Mouse (Mus musculus) embryo, embryonic 11 days (tissue): ENCODE measurements around the gene Mylpf.
"Not testable (repeated sequence)": the region's sequence is repeated elsewhere in the genome, so short reads cannot be mapped to it uniquely, and the experiment has no call there.

Source experiments
- DNase-seq: peaks from one replicate; pipeline ENCODE4 v3.0.0-alpha.2; 2015

The Mylpf gene

DNA sequence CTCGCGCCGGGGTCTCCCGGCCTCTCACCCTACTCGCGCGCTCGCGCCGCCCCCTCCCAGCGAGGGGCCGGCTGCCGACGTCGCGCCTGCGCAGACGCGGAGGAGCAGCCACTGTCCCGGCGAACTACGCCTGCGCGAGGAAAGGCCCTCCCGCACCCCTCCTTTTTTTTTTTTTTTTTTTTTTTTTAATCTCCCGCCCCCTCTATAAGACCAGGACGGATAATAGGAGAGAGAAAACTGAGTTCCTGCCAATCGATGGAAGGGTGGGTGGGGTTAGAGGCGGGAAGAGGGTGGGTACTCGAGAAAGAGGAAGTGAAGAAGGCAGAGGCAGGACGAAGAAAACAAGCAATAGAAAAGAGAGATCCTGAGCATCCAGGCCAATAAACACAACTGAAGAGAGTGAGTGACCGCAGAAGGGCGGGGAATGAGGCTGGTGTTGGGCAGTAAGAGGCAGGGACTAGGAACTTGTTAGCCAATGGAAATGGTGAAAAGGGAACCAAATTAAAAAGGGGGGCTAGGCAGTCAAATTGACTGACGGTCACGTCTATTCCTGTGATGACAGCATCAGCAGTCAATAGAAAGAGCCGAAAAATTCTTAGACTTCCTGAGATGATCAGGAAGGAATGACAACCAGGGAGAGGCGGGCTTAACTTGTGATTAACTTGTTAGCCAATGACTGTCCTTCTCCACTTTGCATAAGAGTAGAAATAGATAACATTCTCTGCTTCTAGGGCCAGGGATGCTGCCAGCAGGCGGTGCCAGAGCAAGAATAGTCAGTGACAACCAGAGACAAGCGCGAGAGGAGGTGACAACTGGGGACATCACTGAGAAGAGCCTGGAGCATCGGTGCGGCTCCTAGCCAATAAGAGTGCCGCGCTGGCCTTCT lies at the start of gene Mylpf:
Gene Mylpf, plus strand, starts transcription at position 338 of the 886 bp plus-strand sequence.
- DNase-seq = peak; percentile 97

DNA sequence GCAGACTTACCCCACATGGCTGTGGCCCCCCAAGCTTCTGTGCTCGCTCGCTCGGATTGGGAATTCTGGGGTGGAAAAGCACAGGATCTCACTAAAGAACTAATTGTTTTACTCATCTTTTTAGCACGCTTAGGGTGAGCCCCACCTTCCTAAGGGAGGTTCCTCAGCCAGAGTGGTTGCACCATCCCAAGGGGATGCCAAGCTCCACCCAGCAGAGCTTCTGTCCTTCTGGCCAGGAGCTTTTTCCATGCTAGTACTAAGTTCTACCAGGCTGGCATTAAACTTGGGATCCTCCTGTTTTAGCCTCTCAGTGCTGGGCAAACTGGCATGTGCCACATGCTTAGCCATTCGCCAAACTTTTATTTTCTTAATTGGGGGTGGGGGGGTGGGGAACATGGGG lies 46.1 kb upstream of the Mylpf start:
- no peak for DNase-seq

DNA sequence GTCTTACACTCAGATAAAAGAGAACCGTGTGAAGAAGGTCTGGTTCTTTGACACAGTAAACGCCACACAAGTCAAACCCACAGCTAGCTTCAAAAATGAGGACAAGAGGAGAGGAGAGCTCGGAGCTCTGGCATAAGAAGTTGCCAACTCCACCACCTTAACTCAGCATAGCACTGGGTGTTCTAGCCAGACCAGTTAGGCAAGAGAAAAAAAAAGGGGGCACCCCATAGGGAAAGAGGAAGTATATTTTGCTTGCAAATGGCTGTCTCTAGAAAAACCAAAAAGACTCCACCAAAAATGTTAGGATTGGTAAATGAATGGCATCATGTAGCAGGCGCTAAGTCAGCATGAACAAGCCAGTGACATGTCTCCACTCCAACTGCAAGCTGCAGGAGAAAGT lies 44.7 kb upstream of the Mylpf start:
- no peak for DNase-seq

DNA sequence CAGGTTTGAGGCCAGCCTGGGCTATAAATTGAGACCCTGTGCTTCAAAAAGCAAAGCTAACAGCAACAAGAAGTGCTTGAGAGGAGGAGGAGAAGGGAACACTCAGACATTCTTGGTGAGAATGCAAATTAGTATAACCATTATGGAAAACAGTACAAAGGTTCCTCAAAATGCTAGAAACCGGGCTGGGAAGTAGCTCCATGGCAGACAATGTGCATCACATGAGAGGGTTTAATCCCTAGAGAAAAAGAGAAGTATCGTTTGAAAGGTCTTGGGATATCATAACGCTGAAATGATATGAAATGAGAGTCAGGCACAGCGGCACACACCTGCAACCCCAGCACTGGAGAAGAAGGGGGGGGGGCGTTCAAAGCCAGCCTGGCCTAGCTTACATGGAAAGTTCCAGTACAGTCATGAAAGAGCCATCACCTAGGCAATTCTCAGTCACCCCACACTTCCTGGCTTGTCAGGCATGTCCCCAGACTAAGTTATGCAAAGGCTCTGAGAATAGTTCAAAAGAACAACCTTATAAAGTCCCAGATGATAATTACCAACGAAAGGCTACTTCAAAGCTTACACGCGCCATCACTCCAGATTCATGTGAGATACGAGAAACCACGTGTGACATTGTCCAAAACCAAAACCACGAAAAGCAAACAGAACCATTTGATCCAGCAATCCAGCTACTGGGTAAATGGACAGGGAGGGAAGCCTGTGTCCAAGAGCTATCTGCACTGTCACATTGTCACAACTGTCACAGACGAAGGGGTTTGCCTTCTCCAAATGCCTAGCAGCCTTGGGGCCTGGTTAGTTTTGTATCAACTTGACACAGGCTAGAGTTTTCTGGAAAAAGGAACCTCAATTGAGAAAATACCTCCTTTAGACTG lies 42.8 kb upstream of the Mylpf start:
- DNase-seq = no peak

DNA sequence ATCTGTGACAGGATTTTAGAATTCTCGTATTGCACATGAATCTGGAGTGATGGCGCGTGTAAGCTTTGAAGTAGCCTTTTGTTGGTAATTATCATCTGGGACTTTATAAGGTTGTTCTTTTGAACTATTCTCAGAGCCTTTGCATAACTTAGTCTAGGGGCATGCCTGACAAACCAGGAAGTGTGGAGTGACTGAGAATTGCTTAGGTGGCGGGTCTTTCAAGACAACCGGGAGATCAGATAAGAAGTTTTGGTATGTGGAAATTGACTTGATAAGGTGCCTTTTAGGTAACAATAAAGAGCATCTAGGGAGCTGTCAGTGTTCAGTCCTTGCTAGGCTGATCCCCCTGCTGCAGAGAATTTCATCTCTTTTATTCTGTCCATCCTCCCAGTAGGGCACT lies 42.2 kb upstream of the Mylpf start:
- DNase-seq = no peak

DNA sequence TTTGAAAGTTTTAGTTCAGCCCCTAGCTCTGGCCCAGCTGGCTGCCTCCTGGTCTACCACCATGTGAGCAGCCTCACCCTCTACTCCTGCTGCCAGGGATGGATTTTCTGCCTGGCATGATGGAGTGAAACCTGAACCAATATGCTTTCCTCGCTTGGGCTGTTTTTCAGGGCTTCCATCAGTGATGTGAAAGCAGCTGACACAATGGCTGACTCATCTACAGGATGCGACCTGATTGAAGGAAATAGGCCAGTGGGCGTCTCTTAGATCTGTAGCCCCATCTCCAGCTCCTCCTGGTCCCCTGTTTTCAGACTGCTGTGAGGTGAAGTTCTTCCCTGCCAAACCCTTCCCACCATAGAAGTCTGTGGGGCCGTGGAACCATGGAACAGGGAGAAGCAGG lies 31.8 kb upstream of the Mylpf start:
- DNase-seq = no peak

DNA sequence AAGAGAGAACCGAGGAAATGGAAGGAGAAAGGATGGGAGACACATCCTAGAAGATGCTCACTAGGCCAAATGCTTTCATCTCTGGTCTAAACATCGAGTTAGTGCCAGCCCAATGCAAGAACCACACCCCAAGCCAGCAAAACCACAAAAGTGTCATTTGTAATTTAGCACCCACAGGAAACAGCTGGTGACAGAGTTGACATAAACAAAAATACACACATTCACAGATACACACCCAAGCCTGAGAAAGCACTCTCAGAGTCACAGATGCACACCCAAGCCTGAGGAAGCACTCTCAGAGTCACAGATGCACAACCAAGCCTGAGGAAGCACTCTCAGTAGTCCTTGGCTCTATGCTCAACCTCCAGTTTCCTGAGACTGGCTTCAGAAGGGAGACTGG lies 27.9 kb upstream of the Mylpf start:
- DNase-seq = no peak

DNA sequence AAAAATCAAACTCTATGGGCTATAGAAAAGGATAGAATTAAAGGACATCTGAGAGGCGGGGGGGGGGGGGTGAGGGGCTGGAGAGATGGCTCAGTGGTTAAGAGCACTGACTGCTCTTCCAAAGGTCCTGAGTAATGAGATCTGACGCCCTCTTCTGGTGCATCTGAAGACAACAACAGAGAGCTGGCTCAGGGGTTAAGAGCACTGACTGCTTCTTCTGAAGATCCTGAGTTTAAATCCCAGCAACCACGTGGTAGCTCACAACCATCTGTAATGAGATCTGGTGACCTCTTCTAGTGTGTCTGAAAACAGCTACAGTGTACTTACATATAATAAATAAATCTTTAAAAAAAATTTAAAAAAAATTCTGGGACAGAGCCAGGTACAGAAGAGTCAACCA lies 27.0 kb upstream of the Mylpf start:
- DNase-seq = not testable (repeated sequence)

DNA sequence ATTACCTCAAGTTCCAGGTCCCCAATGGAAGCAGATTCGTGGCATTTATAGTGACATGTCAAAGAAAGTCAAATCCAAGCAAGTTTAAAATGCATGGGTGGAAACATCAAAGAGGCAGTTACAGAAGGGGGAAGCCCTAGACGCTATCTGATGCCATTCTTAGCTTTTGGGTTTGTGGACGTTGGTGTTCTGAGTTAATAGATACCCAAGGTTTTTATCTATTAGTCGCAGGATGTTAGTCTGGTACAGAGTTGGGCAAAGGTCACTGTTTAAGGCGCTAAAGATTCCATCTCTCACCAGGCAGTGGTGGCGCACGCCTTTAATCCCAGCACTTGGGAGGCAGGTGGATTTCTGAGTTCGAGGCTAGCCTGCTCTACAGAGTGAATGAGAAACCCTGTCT lies 25.3 kb upstream of the Mylpf start:
- DNase-seq = no peak

DNA sequence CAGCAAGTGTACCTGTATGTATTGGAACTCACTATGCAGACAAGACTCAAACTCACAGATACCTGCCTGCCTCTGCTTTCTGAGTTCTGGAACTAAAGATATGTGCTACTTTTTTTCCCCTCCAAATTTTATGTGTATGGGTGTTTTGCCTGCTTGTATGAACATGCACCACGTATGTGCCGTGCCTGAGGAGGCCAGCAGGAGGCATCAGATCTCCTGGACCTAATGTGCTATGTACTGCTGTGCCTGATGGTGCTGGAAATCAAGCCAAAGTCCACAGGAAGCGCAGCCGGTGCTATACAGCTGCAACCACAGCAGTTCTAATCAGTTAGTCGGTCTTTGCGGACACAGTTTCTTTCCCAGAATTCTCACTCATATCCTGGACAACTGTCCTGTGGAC lies 24.9 kb upstream of the Mylpf start:
- no peak for DNase-seq

DNA sequence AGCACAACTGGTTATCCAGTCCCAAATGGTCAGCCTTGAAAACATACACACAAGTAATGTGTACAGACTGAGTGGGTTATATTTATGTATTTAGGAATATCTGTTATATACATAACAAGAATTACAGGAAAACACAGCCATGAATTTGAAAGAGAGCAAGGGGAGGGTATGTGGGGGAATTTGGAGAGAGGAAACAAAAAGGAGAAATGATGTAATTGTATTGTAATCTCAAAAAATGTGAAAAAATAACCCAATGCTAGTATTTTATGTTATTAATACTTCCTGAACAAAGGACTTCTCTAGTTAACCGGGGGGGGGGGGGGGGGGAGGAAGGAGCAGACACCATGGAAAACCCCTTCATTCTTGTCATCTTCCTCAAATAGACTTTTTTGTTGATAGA lies 24.0 kb upstream of the Mylpf start:
- DNase-seq = no peak

DNA sequence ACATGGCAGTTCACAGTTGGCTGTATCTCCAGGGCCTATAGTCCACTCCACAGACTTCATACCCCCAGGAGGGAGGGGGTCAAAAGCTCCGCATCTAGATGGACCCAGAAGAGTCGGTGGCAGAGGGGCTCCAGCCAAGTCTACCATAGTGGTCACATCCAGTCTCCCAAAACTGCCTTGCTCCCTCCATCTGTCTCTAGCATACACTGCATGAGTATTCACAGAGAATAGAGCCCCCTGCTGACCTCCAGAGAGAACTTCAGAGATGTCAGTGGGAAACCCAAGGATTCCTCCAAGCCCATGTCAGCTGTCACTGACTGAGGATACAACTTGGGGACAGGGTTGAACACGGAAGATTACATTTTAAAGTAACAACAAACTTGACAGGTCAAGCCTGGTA lies 23.1 kb upstream of the Mylpf start:
- peak; percentile 54 for DNase-seq

DNA sequence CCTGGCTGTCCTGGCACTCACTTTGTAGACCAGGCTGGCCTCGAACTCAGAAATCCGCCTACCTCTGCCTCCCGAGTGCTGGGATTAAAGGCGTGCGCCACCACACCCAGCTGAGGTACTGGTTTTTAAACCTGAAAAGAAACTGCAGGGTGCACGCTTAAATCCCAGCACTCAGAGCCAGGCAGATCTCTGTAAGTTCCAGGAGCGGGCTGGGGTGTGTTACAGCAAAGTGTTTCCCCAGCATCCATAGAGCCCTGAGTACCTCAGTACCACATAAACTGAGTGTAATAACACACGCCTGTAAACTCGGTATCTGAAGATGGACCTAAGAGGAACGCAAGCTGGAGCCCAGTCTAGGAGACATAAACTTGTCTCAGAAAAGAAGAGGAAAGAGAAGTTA lies 21.3 kb upstream of the Mylpf start:
- DNase-seq = no peak

DNA sequence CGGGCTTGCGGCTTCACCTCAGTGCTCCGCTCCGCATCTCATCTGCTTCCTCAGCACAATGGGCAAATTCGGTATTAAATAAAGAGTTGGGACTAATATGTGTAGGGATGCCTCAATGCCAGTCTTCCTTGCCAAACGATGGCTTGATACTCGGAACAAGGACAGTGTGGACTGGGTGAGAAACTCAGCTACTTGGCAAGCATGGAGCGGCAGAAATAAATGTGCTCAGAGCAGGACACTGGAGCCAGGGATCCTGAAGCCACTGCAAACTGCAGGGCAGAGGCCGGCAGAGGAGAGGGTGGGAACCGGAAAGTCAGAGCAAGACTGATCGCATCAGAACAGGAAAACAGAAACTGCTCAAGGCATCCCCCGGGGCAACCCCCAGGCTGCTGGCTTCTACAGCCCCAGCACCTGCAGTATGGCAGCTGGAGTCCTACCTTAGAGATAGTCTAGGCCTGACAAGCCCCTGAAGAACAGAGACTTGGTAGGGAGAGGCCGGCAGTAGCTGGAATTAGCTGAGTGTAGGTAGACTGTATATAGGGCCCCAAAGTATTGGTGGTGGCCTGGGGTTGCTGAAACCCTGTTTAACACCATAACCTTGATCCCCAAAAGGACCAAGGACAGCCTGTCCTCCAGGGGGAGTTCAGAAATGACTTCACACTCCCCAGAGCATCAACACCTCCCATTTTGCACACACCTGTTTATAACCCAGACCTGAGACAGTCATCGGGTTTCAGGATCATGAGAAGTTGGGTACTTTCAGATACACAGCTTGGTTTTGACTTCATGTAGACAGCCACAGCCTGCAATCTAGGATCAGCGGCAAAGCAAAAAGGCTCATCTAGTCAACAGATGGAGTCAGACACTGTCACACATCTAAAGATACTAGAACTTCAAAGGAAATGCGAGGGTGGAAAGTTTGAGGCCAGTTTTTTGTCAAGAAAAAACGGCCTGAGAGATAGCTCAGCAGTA lies 20.1 kb upstream of the Mylpf start:
- no peak for DNase-seq

DNA sequence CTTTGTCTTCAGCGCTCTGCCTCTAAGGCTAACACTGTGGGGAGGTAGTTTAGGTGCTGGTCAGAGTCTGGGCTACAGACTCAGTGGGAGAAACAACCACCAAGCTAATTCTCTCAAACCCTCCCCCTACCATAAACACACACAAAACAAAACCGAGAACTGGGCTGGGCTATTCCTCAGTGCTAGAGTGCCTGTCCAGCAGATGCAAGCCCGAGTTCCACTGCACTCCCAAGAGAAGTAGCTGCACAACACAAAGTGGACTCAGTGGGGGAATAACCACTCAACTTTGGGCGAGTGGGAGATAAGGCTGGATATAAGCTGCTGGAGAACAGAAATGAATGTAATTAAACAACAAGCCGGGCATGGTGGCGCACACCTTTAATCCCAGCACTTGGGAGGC lies 18.0 kb upstream of the Mylpf start:
- DNase-seq = no peak

DNA sequence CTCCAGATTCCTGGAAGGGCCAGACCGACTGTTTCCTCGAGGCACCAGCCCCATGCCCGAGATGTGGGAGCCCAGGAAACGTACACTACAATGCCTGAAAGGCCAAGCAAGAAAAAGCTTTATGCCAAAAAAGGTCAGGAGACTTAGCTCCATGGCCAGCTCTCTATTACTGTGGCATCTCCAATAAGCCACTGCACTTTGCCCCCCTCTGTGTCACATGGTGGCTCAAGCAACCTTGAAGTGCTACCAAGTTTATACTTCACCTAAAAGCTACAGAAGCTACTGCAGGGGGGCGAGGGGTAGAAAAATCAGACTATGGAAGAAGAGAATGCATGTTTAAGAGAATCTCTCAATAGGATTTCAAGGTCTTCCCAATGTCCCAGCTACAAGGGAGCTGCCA lies 15.7 kb upstream of the Mylpf start:
- DNase-seq = no peak

DNA sequence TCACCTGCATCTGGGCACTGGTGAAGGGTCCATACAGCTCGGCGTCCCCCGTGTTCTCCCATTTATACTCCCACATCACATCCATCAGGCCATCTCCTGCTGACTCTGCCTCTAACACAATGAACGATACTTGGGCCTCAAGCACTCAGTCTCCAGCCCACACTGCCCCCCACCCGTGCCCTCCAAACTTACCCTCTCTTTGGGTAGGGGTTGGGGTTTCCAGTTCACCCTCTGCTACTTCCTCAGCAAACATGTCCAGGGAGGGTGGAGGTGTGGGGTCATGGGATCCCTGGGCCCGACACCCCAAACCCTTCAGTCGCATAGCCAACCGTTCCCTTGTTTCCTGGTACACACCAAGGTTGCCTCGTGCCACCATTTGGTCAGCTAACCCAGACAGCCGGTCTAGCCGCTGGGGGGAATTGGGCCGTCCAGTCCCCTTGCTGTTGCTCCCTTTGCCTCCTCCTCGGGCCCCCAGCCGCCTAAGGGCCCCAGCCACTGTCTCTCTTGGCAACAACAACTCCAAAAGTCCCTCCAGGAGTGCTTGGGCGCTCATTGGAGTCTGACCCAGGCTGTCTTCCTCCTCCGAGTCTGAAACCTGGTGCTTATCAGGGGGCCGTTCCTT lies 14.6 kb upstream of the Mylpf start:
- DNase-seq = no peak

DNA sequence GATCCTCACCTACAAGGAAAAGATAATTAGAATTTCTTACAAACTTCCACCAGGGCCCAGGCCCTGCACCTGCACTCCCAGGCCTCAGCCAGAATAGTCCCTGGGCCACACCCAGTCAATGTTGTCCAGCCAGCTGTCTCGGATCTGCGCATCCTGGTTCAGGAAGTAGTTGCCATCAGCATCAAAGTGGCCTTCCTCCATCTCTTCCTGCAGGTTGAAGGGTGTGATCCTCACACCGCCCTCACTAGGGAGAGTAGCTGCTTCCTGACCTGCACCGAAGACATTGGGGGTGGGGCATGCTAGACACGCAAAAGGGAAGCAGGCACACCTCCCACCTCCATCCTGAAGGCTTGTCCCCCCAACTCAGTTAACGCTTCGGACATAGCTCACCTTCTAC lies 14.1 kb upstream of the Mylpf start:
- DNase-seq = no peak

DNA sequence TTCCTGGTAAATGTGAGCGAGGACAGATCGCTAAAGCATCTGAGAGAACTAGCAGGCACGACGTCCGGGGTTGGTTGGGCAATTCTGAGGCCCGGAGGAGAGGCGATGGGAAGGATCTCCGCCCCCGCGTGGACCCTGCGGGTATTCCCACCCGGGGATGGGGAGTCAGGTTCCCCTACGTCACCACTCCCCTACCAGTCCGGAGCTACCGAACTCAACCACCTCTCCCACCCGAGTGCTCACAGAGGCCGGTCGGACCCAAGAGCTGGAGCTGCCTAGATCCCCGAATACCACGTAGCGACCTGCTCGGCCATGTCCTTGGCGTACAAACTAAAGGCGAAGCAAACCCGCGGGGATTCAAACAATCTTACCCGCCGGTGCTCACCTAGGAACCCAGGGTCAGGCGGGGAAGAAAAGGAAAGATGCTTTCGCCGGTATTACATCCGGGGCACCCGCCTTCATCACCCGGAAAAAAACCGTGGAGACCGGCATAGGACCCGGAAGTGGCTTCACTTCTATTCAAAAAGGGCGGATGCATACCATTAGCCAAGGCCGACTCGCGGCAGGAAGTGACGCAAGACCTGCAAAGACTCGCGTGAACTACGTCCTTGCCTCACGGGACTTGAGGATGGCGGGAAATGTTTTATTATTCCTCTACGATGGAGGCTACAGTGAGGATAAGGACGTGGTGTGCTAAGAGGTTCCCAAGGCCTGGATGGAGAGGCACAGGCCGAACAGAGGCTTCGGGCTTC lies 13.0 kb upstream of the Mylpf start, which contains the start of gene Cd2bp2:
Gene Cd2bp2, minus strand, starts transcription at position 507 of the 752 bp plus-strand sequence.
- DNase-seq = peak; percentile 99

DNA sequence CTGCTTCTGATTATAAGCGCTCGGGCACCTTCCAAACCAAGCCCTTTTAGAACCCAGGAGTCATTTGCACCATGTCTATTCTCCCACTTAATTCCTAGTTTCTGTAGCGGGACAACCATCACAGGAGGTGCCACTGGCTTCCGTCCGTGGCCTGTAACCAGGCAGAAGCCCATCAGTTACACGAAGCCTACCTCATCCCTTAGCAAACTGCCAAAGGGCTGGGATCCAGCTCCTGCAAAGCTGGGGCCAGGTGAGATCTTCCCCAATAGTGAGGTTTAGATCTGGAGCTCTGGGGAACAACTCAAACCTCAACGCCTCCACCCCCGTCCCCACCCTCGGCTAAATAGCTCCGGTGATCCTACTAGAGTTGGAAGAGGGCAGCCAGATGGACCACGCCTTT lies 12.2 kb upstream of the Mylpf start:
- no peak for DNase-seq

DNA sequence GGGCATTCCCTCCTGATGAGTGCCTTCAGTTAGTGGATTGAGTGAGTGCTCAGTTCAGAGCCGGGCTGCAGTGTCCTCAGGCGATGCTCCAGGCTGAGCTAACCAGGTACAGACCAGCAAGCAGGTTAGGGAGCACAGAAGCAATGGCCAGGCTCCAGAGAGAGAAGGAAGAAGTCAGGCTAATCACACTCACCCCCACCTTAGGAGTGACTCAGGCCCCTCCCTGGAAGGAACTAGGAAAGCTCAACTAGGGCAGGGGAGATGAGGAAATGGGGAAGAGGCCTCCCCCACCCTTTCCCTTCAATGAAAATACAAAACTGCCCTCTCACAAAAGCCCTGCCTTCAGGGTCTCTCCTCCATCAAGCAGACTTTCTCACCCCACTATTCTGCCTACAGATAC lies 2.1 kb upstream of the Mylpf start:
- no peak for DNase-seq
